Mouse (Mus musculus) right cerebral cortex, postnatal 25 days (tissue): ENCODE results near the gene Fam57b.
"Not testable (repeated sequence)": the region's sequence is repeated elsewhere in the genome, so short reads cannot be mapped to it uniquely, and the experiment has no call there.

ENCODE experiments used
- DNase-seq: peaks from one replicate; pipeline ENCODE4 v3.0.0; 2022

The Fam57b gene

DNA sequence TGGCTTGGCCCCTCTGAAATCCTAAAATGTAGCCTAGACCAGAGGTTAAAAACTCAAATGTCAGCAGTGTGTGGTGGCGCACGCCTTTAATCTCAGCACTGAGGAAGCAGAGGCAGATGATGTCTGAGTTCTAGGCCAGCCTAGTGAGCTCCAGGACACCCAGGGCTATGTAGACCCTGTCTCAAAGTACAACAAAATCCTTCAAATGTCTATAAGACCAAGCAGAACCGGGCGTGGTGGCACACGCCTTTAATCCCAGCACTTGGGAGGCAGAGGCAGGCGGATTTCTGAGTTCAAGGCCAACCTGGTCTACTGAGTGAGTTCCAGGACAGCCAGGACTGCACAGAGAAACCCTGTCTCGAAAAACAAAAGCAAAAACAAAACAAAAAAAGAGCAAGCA, 18.4 kb upstream of the Fam57b start:
- not testable (repeated sequence) for DNase-seq

DNA sequence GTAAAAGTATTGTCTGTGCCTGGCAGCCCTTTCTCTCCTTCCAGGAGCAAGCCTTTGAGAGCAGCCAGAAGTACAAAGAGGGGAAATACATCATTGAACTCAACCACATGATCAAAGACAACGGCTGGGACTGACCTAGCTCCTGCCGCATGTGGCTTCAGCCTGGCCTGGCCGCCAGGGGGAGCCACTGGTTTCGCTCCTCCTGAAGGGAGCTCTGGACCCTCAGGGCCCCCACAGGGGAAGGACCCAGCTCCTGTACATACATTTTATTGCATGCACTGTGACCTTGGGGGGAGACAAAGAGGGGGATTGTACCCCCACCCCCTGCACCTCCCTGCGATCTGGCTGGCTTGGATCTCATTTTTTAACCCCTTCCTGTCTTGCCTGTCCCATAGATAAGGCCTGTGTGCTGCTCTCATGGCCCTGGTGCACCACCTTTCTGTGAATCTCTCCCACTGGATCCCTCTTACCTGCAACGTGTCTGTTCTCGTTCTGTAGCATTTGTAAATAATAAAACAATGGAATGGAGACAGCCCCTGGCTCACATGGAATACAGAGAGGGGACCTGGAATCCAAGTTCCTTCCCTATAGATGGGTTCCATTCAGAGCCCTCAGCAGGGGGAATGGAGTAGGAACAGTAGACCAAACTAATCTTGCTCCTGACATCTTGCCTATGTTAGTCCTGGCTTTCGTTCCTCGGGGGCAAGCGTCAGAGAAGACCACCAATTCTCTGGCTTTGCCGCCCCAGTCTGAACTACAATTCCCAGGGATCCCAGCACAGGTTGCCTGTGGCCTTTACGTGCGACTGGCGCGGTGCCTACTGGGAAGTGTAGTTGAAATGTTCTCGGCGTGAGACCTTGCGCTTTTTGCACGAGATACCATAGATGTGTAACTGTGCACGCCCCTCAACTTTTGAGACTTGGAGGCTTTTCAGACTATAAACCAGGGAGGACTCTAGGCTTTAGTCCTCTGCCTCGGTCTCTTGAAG, 17.2 kb upstream of the Fam57b start:
- DNase-seq: peak; percentile 83

DNA sequence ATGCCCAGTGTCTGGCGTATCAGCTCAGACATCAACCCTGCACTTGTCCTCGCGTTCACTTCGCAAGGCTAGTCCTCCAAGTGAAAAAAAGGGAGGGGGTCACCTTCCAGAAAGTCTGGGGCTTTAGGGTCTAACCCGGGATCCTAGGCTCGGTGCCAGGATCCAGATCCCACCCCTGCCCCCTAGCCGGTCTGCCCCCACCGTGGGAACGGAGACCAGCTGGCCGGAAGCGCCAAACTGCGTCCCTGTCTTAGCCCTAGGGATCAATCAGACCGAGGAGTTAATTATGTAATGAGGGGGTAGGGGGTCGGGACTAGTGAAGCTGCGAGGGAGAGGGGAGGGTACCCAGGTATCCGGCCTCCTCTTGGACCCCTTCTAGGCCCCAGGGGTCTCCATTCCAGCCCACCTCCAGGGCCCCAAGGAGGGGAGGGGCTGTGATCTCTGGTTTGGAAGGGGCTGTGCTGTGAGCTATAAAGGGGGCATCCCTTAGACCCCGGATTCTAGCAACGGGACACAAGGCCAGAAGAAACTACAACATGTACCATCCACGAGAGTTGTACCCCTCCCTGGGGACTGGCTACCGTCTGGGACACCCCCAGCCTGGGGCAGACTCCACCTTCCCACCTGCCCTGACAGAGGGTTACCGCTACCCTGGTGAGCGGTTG, 16.4 kb upstream of the Fam57b start, which contains the start of gene Tbx6:
TSS of gene Tbx6 (plus strand) at position 513 of the 665 bp plus-strand sequence.
- no peak for DNase-seq

DNA sequence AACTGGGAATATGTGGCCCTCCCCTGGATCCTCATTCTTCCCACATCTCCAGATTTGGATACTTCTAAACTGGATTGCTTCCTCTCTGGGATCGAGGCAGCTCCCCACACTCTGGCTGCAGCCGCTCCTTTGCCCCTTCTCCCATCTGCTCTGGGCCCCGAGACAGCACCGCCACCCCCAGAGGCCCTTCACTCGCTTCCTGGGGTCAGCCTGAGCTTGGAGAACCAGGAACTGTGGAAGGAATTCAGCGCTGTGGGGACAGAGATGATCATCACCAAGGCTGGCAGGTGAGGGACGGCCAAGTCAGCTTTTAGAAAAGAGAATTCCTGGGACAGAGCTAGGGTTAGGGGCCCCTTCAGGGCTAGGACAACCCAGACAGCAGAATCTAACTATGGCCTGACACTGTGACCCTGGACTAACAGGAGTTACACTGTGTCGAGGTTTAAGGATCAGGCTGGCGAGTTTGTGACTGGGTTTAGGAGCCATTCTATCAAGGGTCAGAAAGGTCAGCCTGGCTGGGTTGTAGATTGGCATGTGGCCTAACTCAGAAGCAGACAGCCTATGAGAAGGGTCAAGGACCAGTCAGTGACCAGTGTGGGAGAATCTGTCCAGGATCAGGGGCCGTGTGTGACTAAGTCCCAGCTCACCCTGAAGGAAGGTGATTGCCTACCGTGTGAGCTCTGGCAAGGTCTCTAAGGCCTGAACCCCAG, 15.7 kb upstream of the Fam57b start:
- DNase-seq: no peak

DNA sequence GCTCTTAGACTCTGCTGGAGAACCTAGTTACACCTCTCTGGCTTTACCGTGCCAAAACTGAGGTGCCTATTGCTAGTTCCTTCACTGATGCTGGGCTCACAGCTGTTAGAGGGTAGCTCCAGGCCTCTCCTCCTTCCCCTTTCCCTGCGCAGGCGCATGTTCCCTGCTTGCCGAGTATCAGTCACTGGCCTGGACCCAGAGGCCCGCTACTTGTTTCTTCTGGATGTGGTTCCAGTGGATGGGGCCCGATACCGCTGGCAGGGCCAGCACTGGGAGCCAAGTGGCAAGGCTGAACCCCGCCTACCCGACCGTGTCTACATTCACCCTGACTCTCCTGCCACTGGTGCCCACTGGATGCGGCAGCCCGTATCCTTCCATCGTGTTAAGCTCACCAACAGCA, 14.8 kb upstream of the Fam57b start:
- no peak for DNase-seq

DNA sequence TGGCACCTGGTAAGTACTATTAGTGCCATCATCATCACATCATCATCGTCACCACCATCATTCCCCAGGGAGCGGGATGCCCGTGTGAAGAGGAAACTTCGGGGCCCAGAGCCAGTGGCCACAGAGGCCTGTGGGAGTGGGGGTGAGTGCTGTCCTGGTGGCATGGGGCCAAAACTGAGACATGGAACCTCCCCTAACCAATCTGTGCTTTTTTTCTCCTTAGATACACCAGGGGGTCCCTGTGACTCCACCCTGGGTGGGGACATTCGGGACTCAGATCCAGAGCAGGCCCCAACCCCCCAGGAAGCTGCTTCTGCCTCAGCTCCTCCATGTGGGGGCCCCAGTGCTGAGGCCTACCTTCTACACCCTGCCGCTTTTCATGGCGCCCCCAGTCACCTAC, 13.0 kb upstream of the Fam57b start:
- no peak for DNase-seq

DNA sequence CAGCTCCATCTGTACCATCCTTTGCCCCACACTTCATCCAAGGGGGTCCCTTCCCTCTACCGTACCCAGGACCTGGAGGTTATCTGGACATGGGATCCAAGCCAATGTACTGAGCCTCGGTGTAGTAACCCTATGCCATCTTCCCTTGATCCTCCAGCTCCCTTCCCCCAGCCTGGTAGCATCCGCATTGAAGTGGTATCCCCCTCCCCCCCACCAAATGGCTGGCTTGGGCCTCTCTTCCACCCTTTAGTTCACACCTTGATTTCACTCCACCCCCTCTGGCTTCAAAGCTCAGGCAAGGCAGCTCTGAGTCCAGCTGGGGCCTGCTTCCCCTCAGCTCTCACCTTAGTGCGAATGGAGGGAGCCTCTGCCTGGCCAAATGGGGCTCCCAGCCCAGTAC, 12.4 kb upstream of the Fam57b start:
- DNase-seq: no peak

DNA sequence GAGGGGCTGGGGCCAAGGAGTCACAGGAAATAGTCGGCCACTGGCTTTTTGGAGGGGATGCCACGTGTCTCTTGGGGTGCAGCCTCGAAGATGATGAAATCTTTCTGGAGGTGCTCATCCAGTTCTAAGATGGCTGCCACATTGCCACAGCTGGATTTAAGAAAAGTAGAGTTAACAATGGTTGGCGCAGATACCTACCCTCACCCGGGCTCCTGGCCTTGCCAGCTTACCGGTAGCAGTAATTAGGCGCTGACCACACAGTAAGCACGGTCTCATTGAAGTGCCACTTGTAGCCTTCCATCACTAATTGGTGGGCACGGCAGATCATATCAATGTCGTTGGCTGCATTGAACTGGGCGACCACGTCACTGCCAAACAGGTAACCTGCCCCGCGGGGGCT, 11.3 kb upstream of the Fam57b start:
- no peak for DNase-seq

DNA sequence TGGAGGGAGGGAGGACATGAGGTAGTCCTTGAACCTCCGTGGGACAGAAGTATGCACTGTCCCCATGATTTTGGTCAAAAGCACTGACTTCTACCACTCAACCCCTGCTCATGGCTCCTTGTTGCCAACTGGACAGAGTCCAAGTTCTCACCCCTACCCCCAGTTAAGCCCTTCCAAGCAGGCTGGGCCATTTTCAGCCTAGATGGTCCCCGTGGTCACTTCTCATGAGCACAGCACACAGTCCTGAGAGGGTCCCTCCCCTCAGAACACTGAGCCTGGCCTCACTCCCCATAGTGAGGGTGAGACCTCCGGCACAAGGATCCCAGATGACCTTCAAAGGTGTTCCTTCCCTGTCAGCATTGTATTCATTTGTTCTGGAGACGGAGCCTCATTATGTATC, 8.3 kb upstream of the Fam57b start:
- no peak for DNase-seq

DNA sequence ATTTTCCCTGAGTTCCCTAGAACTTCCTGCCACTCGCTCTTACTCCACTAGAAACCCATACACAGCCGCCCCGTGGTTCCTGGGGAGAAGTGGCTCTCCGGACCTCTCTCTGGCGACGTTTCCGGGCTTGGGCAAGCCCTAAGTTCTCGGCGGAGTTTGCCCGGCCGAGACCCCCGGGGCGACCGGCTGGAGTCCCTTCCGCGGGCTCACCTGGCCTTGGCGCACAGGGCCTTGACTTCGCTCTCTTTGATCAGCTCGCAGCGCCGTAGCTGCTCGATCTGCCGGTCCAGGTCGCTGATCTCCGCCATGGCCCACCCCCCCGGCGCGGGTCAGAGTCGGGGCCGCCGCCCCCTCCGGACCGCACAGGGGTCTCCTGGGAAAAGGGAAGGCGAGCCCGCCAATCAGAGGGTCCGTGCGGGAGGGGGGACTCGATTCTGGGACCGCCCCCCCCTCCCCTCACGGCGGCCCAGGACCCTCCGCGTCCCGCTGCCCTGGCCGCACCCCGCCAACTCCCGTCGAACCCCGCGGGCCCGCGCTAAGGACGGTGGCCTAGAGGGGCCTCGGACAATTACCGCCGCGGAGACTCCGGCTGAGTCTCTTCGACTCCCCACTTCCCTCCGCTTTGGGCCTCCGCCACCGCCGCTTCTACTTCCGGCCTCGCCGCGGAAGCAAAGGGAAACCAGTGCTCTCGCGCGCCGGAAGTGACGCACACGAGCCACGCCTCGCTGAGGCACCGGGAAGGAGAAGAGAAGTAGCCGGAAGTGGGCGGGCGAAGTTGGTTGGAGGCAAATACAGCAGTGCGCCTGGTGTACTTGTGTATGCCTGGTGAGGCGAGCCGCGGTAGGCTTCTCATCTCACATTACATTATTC, 5.4 kb upstream of the Fam57b start, which contains the start of gene Ppp4c:
TSS of gene Ppp4c (minus strand) at position 646 of the 870 bp plus-strand sequence.
- DNase-seq: peak; percentile 97

DNA sequence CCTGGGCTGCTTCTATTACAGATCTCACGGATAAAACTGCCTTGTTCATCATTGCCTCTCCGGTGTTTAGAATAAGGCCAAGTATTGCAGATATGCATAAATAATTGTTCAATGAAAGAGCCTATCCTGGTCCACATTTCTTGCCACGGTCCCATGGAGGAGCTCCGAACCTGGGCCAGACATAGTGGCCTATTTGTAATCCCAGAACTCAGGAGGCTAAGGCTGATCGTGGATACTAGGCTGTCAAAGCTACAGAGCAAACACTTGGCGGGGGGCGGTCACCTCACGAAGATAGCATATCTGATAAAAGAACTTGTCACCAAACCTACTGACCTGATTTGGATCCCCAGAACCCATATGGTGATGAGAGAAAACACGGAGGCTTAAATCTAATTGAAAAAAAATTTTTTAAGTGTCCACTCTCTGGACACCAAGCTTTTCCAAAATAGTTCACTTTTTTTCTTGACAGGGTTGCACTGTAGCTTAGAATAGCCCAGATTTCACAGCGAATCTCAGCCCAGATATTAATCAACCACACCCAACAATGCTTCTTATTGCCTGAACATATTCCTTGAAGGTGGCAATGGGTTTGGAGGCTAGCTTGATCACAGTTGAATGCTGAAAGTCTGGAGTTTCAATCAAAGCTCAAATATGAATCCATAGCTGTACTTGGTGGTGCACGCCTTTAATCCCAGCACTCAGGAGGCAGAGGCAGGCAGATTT, 4.6 kb upstream of the Fam57b start:
- DNase-seq: no peak

DNA sequence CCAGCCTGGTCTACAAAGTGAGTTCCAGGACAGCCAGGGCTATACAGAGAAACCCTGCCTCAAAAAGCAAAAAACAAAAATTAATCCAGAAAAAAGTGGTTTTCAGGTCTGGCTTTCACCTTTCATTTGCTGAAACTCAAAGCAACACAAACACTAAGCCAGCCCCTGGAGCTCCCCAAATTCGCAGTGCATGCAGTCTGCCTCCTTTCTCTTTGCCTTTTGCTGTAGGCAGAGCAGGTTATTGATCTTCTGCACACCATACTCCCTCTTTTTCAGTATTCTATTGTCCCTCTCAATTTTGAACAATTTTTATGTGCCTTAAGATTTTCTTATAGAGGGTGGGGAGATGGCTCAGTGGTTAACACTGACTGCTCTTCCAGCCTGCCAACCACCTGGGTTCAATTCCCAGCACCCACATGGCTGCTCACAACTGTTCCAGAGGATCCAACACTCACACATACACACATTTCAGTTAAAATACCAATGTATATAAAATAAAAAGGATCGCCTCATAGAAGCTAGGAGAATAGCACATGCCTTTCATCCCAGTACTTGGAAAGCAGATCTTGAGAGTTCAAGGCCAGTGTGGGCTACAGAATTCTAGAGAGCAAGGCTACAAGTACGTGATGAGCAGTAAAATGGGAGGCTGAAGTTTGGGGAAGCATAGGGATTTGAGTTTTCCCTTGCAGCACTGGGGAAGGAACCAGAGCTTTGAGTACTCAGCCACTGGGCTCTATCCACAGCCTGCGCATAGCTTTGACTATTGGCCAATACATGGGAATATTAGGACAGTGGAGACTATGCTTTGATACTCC, 3.8 kb upstream of the Fam57b start:
- no peak for DNase-seq

DNA sequence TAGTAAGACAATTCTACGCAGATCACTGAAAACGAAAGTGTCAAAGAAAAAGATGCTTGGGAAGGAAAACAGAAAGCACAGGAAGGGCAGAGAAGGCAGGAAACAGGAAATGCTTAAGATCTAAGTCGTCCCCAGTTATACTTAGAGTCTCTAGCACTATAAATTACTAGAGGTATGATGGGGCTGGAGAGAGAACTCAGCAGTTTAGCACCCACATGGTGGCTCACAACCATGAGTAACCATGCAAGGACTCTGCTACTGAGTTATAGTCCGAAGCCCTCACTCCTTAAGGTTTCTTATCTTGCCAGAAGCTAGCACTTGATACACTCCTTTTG, 3.2 kb upstream of the Fam57b start:
- no peak for DNase-seq

DNA sequence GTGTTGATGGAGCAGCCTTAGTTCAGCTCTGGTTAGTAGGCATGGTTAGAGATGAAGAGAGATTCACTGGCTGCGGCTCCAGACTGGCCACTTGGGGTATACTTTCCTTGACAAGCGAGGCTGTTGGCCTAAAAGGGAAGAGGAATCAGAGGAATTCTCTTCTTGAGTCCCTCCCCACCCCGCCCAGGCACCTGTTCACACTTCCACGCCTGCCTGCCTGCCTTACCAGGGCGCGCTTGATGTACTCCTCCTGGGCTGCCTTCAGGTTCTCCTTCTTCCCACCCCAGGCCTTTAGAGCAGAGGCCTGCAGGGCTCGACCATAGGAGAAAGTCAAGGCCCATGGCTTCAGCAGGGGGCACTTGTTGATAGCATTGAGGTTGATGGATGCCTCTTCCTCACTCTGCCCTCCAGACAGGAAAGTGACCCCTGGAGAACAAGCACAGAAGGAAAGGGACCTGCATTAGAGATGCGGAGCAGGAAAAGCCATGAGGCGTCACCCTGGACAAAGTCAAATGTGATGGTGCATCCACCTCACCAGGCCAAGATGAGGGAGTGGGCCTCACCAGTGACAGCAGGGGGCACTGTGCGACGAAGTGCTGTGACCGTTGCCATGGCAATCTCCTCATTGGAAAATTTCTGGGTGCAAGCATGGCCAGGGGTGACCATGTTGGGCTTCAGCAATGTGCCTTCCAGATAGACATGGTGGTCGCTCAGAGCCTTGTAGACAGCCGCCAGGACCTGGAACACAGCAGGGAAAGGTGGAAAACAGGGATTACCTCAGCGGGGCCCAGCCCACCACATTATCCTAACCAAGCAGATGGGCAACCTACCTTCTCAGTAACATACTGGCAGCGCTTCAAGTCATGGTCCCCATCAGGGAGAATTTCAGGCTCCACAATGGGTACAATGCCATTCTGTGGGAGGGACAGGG, 1.8 kb upstream of the Fam57b start:
- DNase-seq: no peak

DNA sequence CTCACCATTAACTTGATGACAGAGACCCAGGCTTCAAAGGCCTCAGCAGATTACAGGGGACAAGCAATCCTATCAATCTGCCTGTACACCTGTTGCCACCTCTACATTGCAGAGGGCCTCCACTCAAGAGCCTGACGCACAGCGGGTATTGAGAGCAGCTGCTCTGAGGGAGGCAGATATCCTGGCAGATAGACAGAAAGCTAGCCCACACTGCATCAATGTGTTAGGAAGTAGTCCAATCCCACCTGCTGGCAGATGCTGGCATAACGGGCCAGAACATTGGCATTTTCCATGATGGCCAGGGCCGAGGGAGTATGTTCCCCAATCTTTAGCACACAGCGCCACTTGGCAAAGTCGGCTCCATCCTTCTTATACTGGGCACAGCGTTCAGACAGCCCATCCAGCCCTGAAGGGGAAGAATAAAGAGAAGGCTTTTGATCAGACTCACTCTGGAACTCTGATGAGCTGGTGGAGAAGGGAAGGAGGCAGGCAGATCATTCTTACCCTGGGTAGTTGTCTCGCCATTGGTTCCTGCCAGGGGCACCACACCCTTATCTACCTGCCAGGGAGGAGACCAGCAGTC, 1.0 kb upstream of the Fam57b start:
- peak; percentile 49 for DNase-seq

DNA sequence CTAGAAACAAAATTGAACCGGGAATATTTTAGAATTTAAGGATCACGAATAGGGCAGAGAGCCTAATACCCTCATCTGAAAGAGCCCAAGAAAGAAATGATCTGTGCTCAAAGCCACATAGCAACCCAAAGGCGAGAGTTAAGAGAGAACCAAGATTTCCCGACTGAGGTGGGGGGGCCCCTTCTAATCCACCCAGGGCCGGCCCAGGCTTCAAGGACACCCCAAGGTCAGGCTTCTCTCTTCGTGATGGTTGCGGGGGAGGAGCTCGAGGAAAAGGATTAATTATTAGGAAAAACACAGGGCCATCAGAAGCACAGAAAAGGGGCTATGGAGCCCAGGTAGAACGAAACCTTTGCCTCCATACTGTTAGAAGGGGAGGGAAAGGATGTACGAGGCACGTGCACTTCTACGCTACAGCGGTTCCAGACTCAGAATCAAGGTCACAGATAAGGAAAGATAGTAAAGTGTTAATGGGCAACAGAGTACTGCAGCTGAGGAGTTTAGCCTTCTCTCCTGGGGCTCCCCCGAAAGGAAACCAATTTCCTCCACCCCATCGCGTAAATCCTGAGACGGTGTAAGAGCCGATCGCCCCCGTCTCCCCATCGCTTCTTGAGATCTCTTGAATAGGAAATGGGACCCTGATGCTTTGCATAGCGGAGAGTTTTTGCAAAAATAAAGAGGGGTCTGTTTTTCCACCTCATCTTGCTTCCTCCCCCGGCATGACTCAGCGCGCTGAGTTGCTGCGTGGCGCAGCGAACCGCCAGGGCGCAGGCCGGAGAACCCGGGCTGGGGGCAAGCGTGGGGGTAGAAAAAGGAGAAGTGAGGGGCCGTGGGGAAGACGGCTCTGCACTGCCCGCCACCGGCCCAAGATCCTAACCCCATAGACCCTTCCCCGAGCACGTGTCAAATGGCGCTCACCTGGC, 920 bp downstream of the Fam57b start:
- no peak for DNase-seq

DNA sequence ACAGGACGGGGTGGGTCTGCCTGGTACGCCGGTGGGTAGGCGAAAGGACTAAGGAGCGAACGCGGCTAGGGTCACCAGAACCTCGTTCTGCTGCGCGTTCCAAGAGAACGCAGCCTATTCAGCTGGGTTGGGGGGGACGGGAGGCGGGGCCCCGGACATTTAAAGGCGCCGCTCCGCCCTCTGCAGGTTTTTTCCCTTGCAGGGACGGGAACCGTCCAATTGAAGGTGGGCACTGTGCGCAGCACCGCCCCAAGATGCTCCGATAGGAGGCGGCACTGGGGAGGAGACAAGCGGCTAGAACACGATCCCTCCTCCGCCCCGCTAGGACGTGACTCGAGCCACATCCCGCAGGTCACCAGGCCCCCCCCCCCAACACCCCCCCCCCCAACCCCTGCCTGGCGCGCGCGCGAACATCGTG, 1.6 kb downstream of the Fam57b start:
- DNase-seq: peak; percentile 97
